Mouse (Mus musculus) bone marrow macrophage, adult 2 months (primary cell): ENCODE results near the gene Tmem212.

Source experiments
- CTCF ChIP-seq: IDR thresholded peaks from 2 replicates; pipeline ENCODE4 v1.5.1; 2012; ENCODE audit warnings: low read depth, mild to moderate bottlenecking, low read length, moderate library complexity
- POLR2A ChIP-seq: IDR thresholded peaks from 2 replicates; pipeline ENCODE4 v1.6.1; 2012; ENCODE audit warnings: mild to moderate bottlenecking, low read depth, low read length, borderline replicate concordance

GRCm38 (mm10) chr3:27918656-27919436, 22.7 kb upstream of the Tmem212 start:
- TF ChIP-seq POLR2A: no peak
- no peak for TF ChIP-seq CTCF
